Mouse (Mus musculus): Measurements from ENCODE around the gene Krtap29-1.

The Krtap29-1 gene

GRCm38 (mm10) chr11:99937751-99938264 lies 41.0 kb downstream of the Krtap29-1 start:
- DNase-seq (ENCODE audit: low read depth): no peak

GRCm38 (mm10) chr11:99935991-99936390 lies 42.9 kb downstream of the Krtap29-1 start, which contains the start of gene Krtap31-2:
Gene Krtap31-2, plus strand, starts transcription at chr11:99936291.
- no peak for DNase-seq (ENCODE audit: low read depth)

All from induced T-regulatory cell, adult 2 months (primary cell).